Mouse (Mus musculus): ENCODE results near the gene Dyx1c1. TPM values are rescaled to one million over a fixed set of nuclear protein-coding genes. Genes with fewer than 3 reads are reported as not detected.

Dyx1c1 gene
- polyA plus RNA-seq, 1 experiment, result 1.7 TPM

- TF ChIP-seq CTCF (IDR thresholded peaks at IDR 0.05; ENCODE audit: insufficient read depth, low read length) (no peak), POLR2A (IDR thresholded peaks at IDR 0.05; ENCODE audit: borderline replicate concordance, extremely low read depth, low read depth, low read length) (no peak)
- 65% methylated on average over 2 of the region's 2 CpGs for WGBS
- Histone ChIP-seq H3K4me3 (replicated peaks; ENCODE audit: extremely low read depth, low read depth, low read length) (no peak overlapping the region), H3K4me1 (ENCODE audit: control insufficient read depth, insufficient read depth, low read length) (no peaks in the 10 kb centered on the region)
- DNase-seq, result no peak
These were observed 22.3 kb upstream of the Dyx1c1 start for GRCm38 (mm10) chr9:72936301-72936700.

GRCm38 (mm10) chr9:72943424-72943823 lies 15.2 kb upstream of the Dyx1c1 start:
- H3K4me1 ChIP-seq (ENCODE audit: control insufficient read depth, insufficient read depth, low read length), result no peaks in the 10 kb centered on the region
- TF ChIP-seq CTCF (IDR thresholded peaks at IDR 0.05; ENCODE audit: insufficient read depth, low read length) (0 out of 2 replicates have a peak, but pooled peaks have one; percentile 11), POLR2A (IDR thresholded peaks at IDR 0.05; ENCODE audit: borderline replicate concordance, extremely low read depth, low read depth, low read length) (no peak)
- WGBS, result 59% methylated on average over 3 of the region's 3 CpGs

DNA sequence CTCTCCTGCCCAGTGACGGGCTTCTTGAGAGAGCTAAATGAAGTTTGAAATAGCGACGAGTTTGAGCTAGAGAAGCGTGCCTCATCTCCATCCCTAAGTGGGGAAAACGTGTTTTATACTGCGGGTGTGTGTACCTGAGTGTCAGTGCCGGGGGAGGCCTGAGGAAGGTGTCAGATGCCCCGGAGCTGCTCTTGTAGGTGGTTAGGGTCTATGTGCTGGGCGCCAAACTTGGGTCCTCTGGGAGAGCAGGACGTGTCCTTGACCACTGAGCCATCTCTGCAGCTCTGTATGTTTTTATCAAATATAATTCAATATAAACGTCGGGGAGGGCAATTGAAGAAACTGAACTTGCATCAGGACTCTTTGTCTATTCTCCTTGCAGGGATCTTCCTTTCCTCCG lies 14.3 kb upstream of the Dyx1c1 start:
- TF ChIP-seq POLR2A (IDR thresholded peaks at IDR 0.05; ENCODE audit: borderline replicate concordance, extremely low read depth, low read depth, low read length) (no peak), CTCF (IDR thresholded peaks at IDR 0.05; ENCODE audit: insufficient read depth, low read length) (no peak)
- 89% methylated on average over 13 of the region's 13 CpGs for WGBS
- no peak for DNase-seq
- no peaks in the 10 kb centered on the region for H3K4me1 ChIP-seq (ENCODE audit: control insufficient read depth, insufficient read depth, low read length)
- H3K4me3 ChIP-seq (replicated peaks; ENCODE audit: extremely low read depth, low read depth, low read length), result no peak overlapping the region

More at GRCm38 (mm10) chr9:72943424-72943823, 15.2 kb upstream of the Dyx1c1 start:
- no peak for DNase-seq
- H3K4me3 ChIP-seq (replicated peaks; ENCODE audit: extremely low read depth, low read depth, low read length), result no peak overlapping the region

DNA sequence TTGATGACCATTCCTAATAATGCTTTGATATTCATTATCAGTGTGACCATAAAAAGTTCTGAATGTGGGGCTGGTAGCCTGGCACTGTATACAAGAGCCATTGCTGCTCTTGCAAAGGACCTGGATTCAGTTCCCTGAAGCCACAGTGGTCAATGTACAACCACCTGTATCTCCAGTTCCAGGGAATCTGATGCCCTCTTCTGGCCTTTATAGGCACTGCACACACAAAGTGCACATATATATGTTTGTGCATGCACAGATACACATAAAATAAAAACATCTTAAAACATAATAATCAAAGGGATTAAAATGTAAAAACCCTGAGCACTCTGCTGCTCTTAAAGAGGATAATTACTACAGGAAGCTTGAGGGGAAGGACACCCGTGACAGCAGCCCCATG lies 11.6 kb upstream of the Dyx1c1 start:
- 98% methylated on average over 1 of the region's 1 CpGs for WGBS
- no peak overlapping the region for H3K4me3 ChIP-seq (replicated peaks; ENCODE audit: extremely low read depth, low read depth, low read length)
- no peak for DNase-seq
- no peak for TF ChIP-seq POLR2A (IDR thresholded peaks at IDR 0.05; ENCODE audit: borderline replicate concordance, extremely low read depth, low read depth, low read length)
- TF ChIP-seq CTCF (IDR thresholded peaks at IDR 0.05; ENCODE audit: insufficient read depth, low read length), result no peak
- H3K4me1 ChIP-seq (ENCODE audit: control insufficient read depth, insufficient read depth, low read length), result no peaks in the 10 kb centered on the region

- Histone ChIP-seq H3K4me3 (replicated peaks; ENCODE audit: extremely low read depth, low read depth, low read length) (no peak overlapping the region), H3K4me1 (ENCODE audit: control insufficient read depth, insufficient read depth, low read length) (no peaks in the 10 kb centered on the region)
- DNase-seq, result no peak
- whole genome bisulfite sequencing, result 72% methylated on average over 7 of the region's 7 CpGs
- TF ChIP-seq CTCF (IDR thresholded peaks at IDR 0.05; ENCODE audit: insufficient read depth, low read length) (no peak), POLR2A (IDR thresholded peaks at IDR 0.05; ENCODE audit: borderline replicate concordance, extremely low read depth, low read depth, low read length) (no peak)
These were observed 9.0 kb upstream of the Dyx1c1 start for GRCm38 (mm10) chr9:72949572-72949971.

DNA sequence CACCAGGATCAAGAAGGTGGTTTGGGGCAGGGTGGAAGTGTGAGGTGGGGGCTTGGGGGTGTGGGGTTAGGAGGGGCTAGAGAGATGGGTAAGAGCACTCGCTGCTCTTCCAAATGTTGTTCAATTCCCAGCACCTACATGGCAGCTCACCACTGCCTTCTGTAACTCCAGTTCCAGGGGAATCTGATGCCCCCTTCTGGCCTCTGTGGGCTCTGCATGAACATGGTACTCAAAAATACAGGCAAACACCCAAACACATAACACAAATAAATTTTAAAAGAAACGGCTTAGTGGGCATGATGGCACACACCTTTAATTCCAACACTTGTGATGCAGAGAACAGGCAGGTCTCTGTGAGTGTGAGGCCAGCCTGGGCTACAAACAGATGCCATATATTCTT lies 3.8 kb upstream of the Dyx1c1 start:
- TF ChIP-seq CTCF (IDR thresholded peaks at IDR 0.05; ENCODE audit: insufficient read depth, low read length) (peak; percentile 38; the same call in 1 of the 2 replicates), POLR2A (IDR thresholded peaks at IDR 0.05; ENCODE audit: borderline replicate concordance, extremely low read depth, low read depth, low read length) (no peak)
- no peaks in the 10 kb centered on the region for H3K4me1 ChIP-seq (ENCODE audit: control insufficient read depth, insufficient read depth, low read length)
- H3K4me3 ChIP-seq (replicated peaks; ENCODE audit: extremely low read depth, low read depth, low read length), result no peak overlapping the region
- DNase-seq, result no peak
- 45% methylated on average over 2 of the region's 2 CpGs for WGBS

GRCm38 (mm10) chr9:72955546-72955945 lies 3.0 kb upstream of the Dyx1c1 start:
- peak; percentile 43 for DNase-seq
- Histone ChIP-seq H3K4me1 (ENCODE audit: control insufficient read depth, insufficient read depth, low read length) (no peaks in the 10 kb centered on the region), H3K4me3 (replicated peaks; ENCODE audit: extremely low read depth, low read depth, low read length) (no peak overlapping the region)
- WGBS, result 10% methylated on average over 1 of the region's 1 CpGs
- TF ChIP-seq CTCF (IDR thresholded peaks at IDR 0.05; ENCODE audit: insufficient read depth, low read length) (peak; percentile 82), POLR2A (IDR thresholded peaks at IDR 0.05; ENCODE audit: borderline replicate concordance, extremely low read depth, low read depth, low read length) (no peak)

- Histone ChIP-seq H3K4me3 (replicated peaks; ENCODE audit: extremely low read depth, low read depth, low read length) (no peak overlapping the region), H3K4me1 (ENCODE audit: control insufficient read depth, insufficient read depth, low read length) (no peaks in the 10 kb centered on the region)
- WGBS, result 60% methylated on average over 8 of the region's 8 CpGs
- TF ChIP-seq POLR2A (IDR thresholded peaks at IDR 0.05; ENCODE audit: borderline replicate concordance, extremely low read depth, low read depth, low read length), result no peak
- TF ChIP-seq CTCF (IDR thresholded peaks at IDR 0.05; ENCODE audit: insufficient read depth, low read length), result no peak
- DNase-seq, result no peak
These were observed 2.8 kb downstream of the Dyx1c1 start for GRCm38 (mm10) chr9:72961346-72961745.

GRCm38 (mm10) chr9:72961959-72962358 lies 3.4 kb downstream of the Dyx1c1 start:
- no peak for DNase-seq
- 70% methylated on average over 15 of the region's 15 CpGs for WGBS
- no peaks in the 10 kb centered on the region for H3K4me1 ChIP-seq (ENCODE audit: control insufficient read depth, insufficient read depth, low read length)
- no peak for TF ChIP-seq CTCF (IDR thresholded peaks at IDR 0.05; ENCODE audit: insufficient read depth, low read length)
- TF ChIP-seq POLR2A (IDR thresholded peaks at IDR 0.05; ENCODE audit: borderline replicate concordance, extremely low read depth, low read depth, low read length), result no peak
- H3K4me3 ChIP-seq (replicated peaks; ENCODE audit: extremely low read depth, low read depth, low read length), result no peak overlapping the region

- TF ChIP-seq POLR2A (IDR thresholded peaks at IDR 0.05; ENCODE audit: borderline replicate concordance, extremely low read depth, low read depth, low read length) (no peak), CTCF (IDR thresholded peaks at IDR 0.05; ENCODE audit: insufficient read depth, low read length) (peak; percentile 71)
- DNase-seq, result peak; percentile 45
- Histone ChIP-seq H3K4me3 (replicated peaks; ENCODE audit: extremely low read depth, low read depth, low read length) (peak overlapping the region; percentile 33), H3K4me1 (ENCODE audit: control insufficient read depth, insufficient read depth, low read length) (peaks cover 2% of the 10 kb centered on the region)
- WGBS, result 17% methylated on average over 11 of the region's 11 CpGs
These were observed 9.9 kb downstream of the Dyx1c1 start for GRCm38 (mm10) chr9:72968349-72969061.

Measured in lung, adult 2 months (tissue).